Mouse (Mus musculus): ENCODE data around the gene Atxn7l2. TPM values are rescaled to one million over a fixed set of nuclear protein-coding genes. Genes with fewer than 3 reads are reported as not detected.
A peak's percentile ranks its signal among the peaks of the same experiment; 100 is the strongest.

Gene Atxn7l2
- total RNA-seq, 4 experiments from 2014 or later: 1.7 to 2.7 (median 2.3) TPM

- DNase-seq (ENCODE audit: low spot score): no peak
Measured at GRCm38 (mm10) chr3:108205601-108206000, 5.1 kb downstream of the Atxn7l2 start.

- DNase-seq (ENCODE audit: low spot score): no peak
Measured at GRCm38 (mm10) chr3:108204470-108204869, 6.3 kb downstream of the Atxn7l2 start.

GRCm38 (mm10) chr3:108203621-108204325 lies 7.0 kb downstream of the Atxn7l2 start:
- peak; percentile 86 for DNase-seq (ENCODE audit: low spot score)

- no peak for DNase-seq (ENCODE audit: low spot score)
Measured at GRCm38 (mm10) chr3:108203212-108203611, 7.5 kb downstream of the Atxn7l2 start.

- DNase-seq (ENCODE audit: low spot score): no peak
Measured at GRCm38 (mm10) chr3:108202506-108202905, 8.2 kb downstream of the Atxn7l2 start.

GRCm38 (mm10) chr3:108200329-108201323 lies 10.1 kb downstream of the Atxn7l2 start, which contains the start of gene Cyb561d1:
Gene Cyb561d1, minus strand, starts transcription at chr3:108201212.
- DNase-seq (ENCODE audit: low spot score): peak; percentile 94

- DNase-seq (ENCODE audit: low spot score): no peak
Measured at GRCm38 (mm10) chr3:108199231-108199630, 11.5 kb downstream of the Atxn7l2 start.

DNA sequence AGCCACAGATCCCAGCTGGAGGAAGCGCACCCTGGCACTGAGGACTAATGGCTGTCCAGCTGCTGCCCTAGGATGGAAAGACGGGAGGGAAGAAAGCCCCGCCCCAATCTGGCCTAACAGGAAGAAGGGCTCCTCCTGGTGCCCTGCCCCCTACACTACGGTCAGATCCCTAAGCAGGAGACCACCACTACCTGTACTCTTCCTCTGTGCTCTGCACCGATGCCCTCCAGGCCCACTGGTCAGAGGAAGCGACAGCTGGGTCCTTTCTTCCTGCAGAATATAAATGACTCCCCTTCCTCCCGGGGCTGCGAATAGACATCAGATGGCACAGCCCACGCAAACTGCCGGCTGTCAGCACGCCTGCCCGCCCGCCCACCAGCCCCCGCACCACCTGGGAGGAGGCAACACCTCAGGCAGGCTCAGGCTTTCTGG lies 13.7 kb downstream of the Atxn7l2 start:
- DNase-seq (ENCODE audit: low spot score): no peak

DNA sequence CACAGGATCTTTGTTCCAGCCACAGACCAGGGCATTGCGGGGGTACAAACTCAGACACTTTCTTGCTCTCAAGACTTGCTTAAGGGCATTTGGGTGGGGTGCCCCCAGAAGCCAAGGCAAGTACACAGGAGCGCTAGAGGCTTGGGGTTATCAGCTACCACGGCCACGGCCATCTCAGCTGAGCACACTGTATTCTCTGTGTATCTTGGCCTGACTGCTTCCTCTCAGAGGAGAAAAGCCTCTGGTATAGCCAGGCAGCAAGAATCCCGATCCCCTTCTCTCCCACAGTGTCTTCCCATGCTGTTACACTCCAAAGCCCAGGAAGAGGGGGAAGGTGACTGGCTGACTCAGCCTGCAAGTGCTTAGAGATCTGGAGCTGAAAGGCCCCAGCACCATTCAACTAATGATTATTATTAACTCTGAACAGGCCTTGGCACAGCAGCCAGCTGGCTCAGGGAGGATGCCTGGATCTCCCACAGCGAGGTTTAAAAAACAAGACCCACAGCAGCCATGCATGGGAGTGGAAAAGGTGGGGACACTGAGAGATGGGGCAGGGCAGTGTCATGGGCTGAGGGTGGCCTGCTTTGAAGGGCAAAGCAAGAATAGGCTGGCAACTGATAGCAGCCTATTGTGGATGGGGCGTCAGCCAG lies 14.7 kb downstream of the Atxn7l2 start:
- no peak for DNase-seq (ENCODE audit: low spot score)

GRCm38 (mm10) chr3:108195287-108195686 lies 15.4 kb downstream of the Atxn7l2 start:
- DNase-seq (ENCODE audit: low spot score): no peak

- DNase-seq (ENCODE audit: low spot score): no peak
Measured at GRCm38 (mm10) chr3:108193686-108194085, 17.0 kb downstream of the Atxn7l2 start.

- no peak for DNase-seq (ENCODE audit: low spot score)
Measured at GRCm38 (mm10) chr3:108189897-108190296, 20.8 kb downstream of the Atxn7l2 start.

DNA sequence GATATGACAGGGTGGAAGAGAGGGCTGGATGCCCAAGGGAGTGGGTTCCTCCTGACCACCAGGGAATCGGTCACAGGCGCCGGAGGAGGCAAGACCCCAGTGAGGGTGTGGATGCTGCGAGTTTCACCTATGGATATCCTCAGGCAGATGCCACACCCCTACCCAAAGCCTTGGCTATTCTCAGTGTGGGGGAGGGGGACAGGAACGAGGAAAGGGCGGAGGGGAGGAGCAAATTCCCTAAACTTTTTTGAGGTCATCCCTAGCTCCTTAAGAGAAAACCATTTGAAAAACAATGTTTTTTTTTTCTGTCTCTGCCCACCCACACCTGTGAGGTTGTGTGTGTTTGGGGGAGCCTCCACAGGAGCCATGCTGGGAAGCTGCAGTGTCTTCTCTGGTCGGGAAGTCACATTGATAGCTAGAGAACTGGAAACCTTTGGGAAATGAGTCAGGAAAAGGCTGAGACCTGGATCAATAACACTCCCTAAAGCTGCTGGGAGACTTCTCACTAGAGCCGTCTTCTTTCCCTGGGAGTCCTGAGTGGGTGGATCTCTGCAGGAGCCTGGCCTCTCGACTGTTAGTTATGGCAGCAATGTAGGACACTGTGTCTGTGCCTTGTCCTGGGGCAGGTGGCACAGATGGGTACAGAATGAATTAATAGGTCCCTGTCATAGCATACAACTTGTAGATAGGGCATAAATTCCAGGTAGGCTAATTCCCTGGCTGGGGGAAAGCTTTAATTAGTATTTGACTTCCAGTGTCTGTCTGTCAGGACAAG lies 21.8 kb downstream of the Atxn7l2 start:
- DNase-seq (ENCODE audit: low spot score): no peak

DNA sequence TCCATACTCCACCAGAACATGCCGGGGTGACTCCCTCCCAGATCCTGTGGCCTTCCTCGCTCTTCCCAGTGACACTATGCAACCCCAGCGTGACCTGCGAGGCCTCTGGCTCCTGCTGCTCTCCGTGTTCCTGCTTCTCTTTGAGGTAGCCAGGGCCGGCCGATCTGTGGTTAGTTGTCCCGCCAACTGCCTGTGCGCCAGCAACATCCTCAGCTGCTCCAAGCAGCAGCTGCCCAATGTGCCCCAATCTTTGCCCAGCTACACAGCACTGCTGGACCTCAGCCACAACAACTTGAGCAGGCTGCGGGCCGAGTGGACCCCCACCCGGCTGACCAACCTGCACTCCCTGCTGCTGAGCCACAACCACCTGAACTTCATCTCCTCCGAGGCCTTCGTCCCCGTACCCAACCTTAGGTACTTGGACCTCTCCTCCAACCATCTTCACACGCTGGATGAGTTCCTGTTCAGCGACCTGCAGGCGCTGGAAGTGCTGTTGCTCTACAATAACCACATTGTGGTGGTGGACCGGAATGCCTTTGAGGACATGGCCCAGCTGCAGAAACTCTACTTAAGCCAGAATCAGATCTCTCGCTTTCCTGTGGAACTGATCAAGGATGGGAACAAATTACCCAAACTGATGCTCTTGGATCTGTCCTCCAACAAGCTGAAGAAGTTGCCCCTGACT lies 23.5 kb downstream of the Atxn7l2 start:
- no peak for DNase-seq (ENCODE audit: low spot score)

DNA sequence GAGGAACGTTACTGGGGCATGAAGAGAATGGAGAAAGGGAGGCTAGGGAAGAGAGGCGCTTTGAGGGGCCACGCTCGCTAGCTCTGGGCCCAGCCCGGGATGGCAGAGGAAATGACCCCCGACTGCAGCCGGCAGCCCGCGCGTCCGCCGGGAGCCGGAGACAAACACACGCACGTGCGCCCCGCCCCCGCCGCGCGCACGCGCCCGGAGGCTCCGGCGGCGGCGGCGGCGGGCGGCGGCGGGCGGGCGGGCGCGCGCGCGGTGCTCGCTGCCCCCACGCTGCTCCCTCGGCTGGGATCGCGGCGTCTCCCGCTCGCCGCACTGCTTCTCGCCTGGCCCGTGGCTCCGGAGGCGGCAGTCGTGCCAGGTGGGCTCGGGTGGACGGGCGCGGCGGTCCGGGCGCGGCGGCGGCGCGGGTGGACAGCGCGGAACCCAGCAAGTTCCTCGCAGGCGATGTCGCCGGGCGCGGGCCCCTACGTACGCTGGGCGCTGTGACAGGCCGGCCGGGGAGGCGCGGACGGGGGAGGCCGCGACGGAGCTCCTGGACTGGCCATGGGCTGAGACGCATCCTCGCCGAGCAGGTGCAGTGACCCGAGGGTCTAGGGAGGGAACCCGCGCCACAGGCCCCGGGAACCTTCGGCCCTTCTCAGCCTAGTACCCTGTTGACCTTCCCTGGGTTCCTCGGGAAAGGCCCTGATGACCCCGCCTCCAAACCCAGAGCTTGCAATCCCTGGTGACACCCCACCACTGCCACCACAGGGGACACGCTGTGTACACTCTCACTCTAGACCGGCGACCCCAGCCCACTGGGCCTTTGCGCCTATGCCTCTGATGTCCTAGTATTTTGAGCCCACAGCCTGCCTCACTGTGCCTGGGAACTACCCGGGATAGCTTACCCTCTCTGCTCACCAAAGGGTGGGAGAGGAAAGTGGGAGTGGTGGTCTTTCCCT lies 24.4 kb downstream of the Atxn7l2 start, which contains the start of gene Amigo1:
TSS of gene Amigo1 (plus strand) at position 238 of the 950 bp plus-strand sequence.
- DNase-seq (ENCODE audit: low spot score): no peak

DNA sequence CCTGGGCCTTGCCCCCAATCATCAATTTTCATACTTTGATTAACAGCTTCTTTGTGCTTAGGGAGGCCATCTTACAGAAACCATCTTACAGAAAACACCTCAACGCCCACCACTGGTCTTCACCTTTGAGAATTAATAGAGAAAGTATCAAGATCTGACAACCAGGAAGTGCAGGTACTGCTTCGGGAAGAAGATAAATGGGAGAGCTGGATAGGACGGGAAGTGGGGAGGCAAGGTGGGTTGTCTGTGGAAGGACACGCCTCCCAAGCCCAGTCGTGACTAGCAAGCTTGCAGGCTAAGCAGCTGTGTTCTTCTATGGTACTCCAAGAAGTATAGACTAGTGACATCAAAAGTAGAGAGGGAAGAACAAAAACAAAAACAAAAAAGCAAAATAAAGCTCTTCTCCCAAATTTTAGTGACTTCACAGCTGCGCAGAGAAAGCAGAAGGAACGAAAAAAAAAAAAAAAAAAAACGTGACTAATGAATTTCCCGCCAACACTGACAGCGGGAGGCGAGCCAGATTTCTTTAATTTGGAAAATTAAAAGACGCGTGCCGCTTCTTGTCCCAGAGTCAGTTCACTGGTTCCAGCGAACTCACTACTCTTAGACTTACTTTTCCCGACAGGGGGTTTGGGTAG lies 25.2 kb downstream of the Atxn7l2 start:
- DNase-seq (ENCODE audit: low spot score): no peak

- DNase-seq (ENCODE audit: low spot score): no peak
Measured at GRCm38 (mm10) chr3:108184742-108185141, 26.0 kb downstream of the Atxn7l2 start.

- no peak for DNase-seq (ENCODE audit: low spot score)
Measured at GRCm38 (mm10) chr3:108180514-108180913, 30.2 kb downstream of the Atxn7l2 start.

All from heart, adult 8-10 months (tissue).